Mouse (Mus musculus): ENCODE results near the gene Aldh3a1.

Aldh3a1 gene

GRCm38 (mm10) chr11:61196616-61197353, 10.6 kb upstream of the Aldh3a1 start:
- DNase-seq (ENCODE audit: inconsistent age in 2 of 2, low spot score in 1 of 2): no peak

GRCm38 (mm10) chr11:61197935-61198334, 9.4 kb upstream of the Aldh3a1 start:
- peak in 1 of 2 experiments; percentile 33 for DNase-seq (ENCODE audit: inconsistent age in 2 of 2, low spot score in 1 of 2)

- no peak for DNase-seq (ENCODE audit: inconsistent age in 2 of 2, low spot score in 1 of 2)
Observed at GRCm38 (mm10) chr11:61199620-61200362, 7.5 kb upstream of the Aldh3a1 start.

- DNase-seq (ENCODE audit: inconsistent age in 2 of 2, low spot score in 1 of 2): no peak
Observed at GRCm38 (mm10) chr11:61202186-61202585, 5.2 kb upstream of the Aldh3a1 start.

GRCm38 (mm10) chr11:61202810-61203209, 4.5 kb upstream of the Aldh3a1 start:
- DNase-seq (ENCODE audit: inconsistent age in 2 of 2, low spot score in 1 of 2): no peak

- no peak for DNase-seq (ENCODE audit: inconsistent age in 2 of 2, low spot score in 1 of 2)
Observed at GRCm38 (mm10) chr11:61205167-61205950, 2.0 kb upstream of the Aldh3a1 start.

GRCm38 (mm10) chr11:61206136-61206535, 1.2 kb upstream of the Aldh3a1 start:
- DNase-seq (ENCODE audit: inconsistent age in 2 of 2, low spot score in 1 of 2): peak in 1 of 2 experiments; percentile 80

- DNase-seq (ENCODE audit: inconsistent age in 2 of 2, low spot score in 1 of 2): no peak
Observed at GRCm38 (mm10) chr11:61208316-61208715, 979 bp downstream of the Aldh3a1 start.

GRCm38 (mm10) chr11:61212102-61212501, 4.8 kb downstream of the Aldh3a1 start:
- peak in 1 of 2 experiments; percentile 52 for DNase-seq (ENCODE audit: inconsistent age in 2 of 2, low spot score in 1 of 2)

- no peak for DNase-seq (ENCODE audit: inconsistent age in 2 of 2, low spot score in 1 of 2)
Observed at GRCm38 (mm10) chr11:61215936-61216335, 8.6 kb downstream of the Aldh3a1 start.

GRCm38 (mm10) chr11:61220156-61220881, 13.0 kb downstream of the Aldh3a1 start:
- DNase-seq (ENCODE audit: inconsistent age in 2 of 2, low spot score in 1 of 2): peak in 1 of 2 experiments; percentile 40

GRCm38 (mm10) chr11:61222007-61222406, 14.7 kb downstream of the Aldh3a1 start:
- DNase-seq (ENCODE audit: inconsistent age in 2 of 2, low spot score in 1 of 2): no peak

- DNase-seq (ENCODE audit: inconsistent age in 2 of 2, low spot score in 1 of 2): peak in 1 of 2 experiments; percentile 36
Observed at GRCm38 (mm10) chr11:61222971-61223745, 15.8 kb downstream of the Aldh3a1 start.

GRCm38 (mm10) chr11:61224234-61224744, 17.0 kb downstream of the Aldh3a1 start:
- no peak for DNase-seq (ENCODE audit: inconsistent age in 2 of 2, low spot score in 1 of 2)

GRCm38 (mm10) chr11:61224907-61225306, 17.6 kb downstream of the Aldh3a1 start:
- no peak for DNase-seq (ENCODE audit: inconsistent age in 2 of 2, low spot score in 1 of 2)

- no peak for DNase-seq (ENCODE audit: inconsistent age in 2 of 2, low spot score in 1 of 2)
Observed at GRCm38 (mm10) chr11:61225511-61225910, 18.2 kb downstream of the Aldh3a1 start.

- no peak for DNase-seq (ENCODE audit: inconsistent age in 2 of 2, low spot score in 1 of 2)
Observed at GRCm38 (mm10) chr11:61225941-61226412, 18.6 kb downstream of the Aldh3a1 start.

- DNase-seq (ENCODE audit: inconsistent age in 2 of 2, low spot score in 1 of 2): no peak
Observed at GRCm38 (mm10) chr11:61227816-61228215, 20.5 kb downstream of the Aldh3a1 start.

GRCm38 (mm10) chr11:61228406-61228805, 21.1 kb downstream of the Aldh3a1 start:
- no peak for DNase-seq (ENCODE audit: inconsistent age in 2 of 2, low spot score in 1 of 2)

- peak; percentile 52 to 85 for DNase-seq (ENCODE audit: inconsistent age in 2 of 2, low spot score in 1 of 2)
Observed at GRCm38 (mm10) chr11:61231329-61231728, 24.0 kb downstream of the Aldh3a1 start.

All from adrenal gland, adult (tissue).